Mouse (Mus musculus) lung, postnatal 0 days (tissue): Measurements from ENCODE around the gene Dynlrb1. TPM values are rescaled to one million over a fixed set of nuclear protein-coding genes. Genes with fewer than 3 reads are reported as not detected.

Experiments
- ATAC-seq: fragments of 200-750 bp; cut with Nextera tagmentation; 2 replicates; pipeline ENCODE4 v1.8.0; 2017; ENCODE audit warnings: moderate library complexity
- DNase-seq: peaks from one replicate; pipeline ENCODE4 v3.0.0-alpha.2; 2016; ENCODE audit warnings: low spot score
- H3K27ac ChIP-seq: fragments of 300-500 bp; sonication (generic); 2 replicates; pipeline ENCODE4 v1.5.1; 2014; ENCODE audit warnings: antibody characterized with exemption, mild to moderate bottlenecking, low read length, mixed read lengths
- H3K27me3 ChIP-seq: fragments of 300-500 bp; sonication (generic); replicated peaks from 2 replicates; pipeline ENCODE4 v1.6.1; 2014; ENCODE audit warnings: low read length, mixed read lengths; ENCODE audit not compliant: insufficient read depth
- H3K36me3 ChIP-seq: fragments of 300-500 bp; sonication (generic); 2 replicates; pipeline ENCODE4 v1.6.1; 2014; ENCODE audit warnings: low read length, mixed read lengths; ENCODE audit not compliant: insufficient read depth
- H3K4me1 ChIP-seq: fragments of 300-500 bp; sonication (generic); 2 replicates; pipeline ENCODE4 v1.6.1; 2014; ENCODE audit warnings: antibody characterized with exemption, low read depth, low read length, mixed read lengths; ENCODE audit not compliant: insufficient read depth
- H3K4me2 ChIP-seq: fragments of 300-500 bp; sonication (generic); replicated peaks from 2 replicates; pipeline ENCODE4 v1.6.1; 2014; ENCODE audit warnings: low read depth, mild to moderate bottlenecking, low read length, moderate library complexity, mixed read lengths
- H3K4me3 ChIP-seq: fragments of 300-500 bp; sonication (generic); 2 replicates; pipeline ENCODE4 v1.5.1; 2014; ENCODE audit warnings: low read depth, low read length
- H3K9ac ChIP-seq: fragments of 300-500 bp; sonication (generic); replicated peaks from 2 replicates; pipeline ENCODE4 v1.6.1; 2014; ENCODE audit warnings: low read depth, mild to moderate bottlenecking
- H3K9me3 ChIP-seq: fragments of 300-500 bp; sonication (generic); 2 replicates; pipeline ENCODE4 v1.6.1; 2016; ENCODE audit warnings: low read length, mixed read lengths
- CTCF ChIP-seq: IDR thresholded peaks from 2 replicates; pipeline ENCODE4 v1.5.1; 2016; ENCODE audit warnings: antibody characterized with exemption, mild to moderate bottlenecking
- EP300 ChIP-seq: IDR thresholded peaks from 2 replicates; pipeline ENCODE4 v1.6.1; 2016; ENCODE audit warnings: antibody characterized with exemption, mild to moderate bottlenecking, control low read depth
- WGBS: fragments of 180-500 bp; shearing (Covaris S2); extraction: QIAGEN DNeasy Blood & Tissue Kit; methylation state at CpG from one replicate; pipeline ENCODE4 v1.1.7; 2014; 5-methylcytosine and 5-hydroxymethylcytosine counted together
- polyA plus RNA-seq: library from polyadenylated mRNA; unstranded; fragments of >200 nt; fragmentation: Nextera tagmentation; extraction: Ambion mirVana; gene quantifications from 2 replicates; pipeline ENCODE4 v1.2.1, GENCODE M21; 2015

The Dynlrb1 gene
- 332 TPM in 2 replicates for polyA plus RNA-seq

GRCm38 (mm10) chr2:155236362-155236992 lies at the start of gene Dynlrb1:
Gene Dynlrb1, plus strand, starts transcription at chr2:155236533.
- peak within 1 kb of the TSS; percentile 88 for H3K9ac ChIP-seq
- no peaks in the 10 kb centered on the region for H3K36me3 ChIP-seq
- TF ChIP-seq EP300: no peak
- peak; percentile 57 for TF ChIP-seq CTCF
- ATAC-seq: peak; percentile 100
- no peaks in the 10 kb centered on the region for H3K27me3 ChIP-seq
- peaks cover 9% of the 10 kb centered on the region for H3K4me1 ChIP-seq
- H3K27ac ChIP-seq: peak within 1 kb of the TSS; percentile 85
- peak; percentile 97 for DNase-seq
- peak within 1 kb of the TSS; percentile 71 for H3K4me2 ChIP-seq
- H3K4me3 ChIP-seq: peak within 1 kb of the TSS; percentile 97
- under 1% methylated on average over 41 of the region's 50 CpGs for WGBS
- no peaks in the 10 kb centered on the region for H3K9me3 ChIP-seq

GRCm38 (mm10) chr2:155207419-155207818 lies 28.9 kb upstream of the Dynlrb1 start:
- H3K4me3 ChIP-seq: no peak overlapping the region
- WGBS: 77% methylated on average over 2 of the region's 2 CpGs
- no peak overlapping the region for H3K27ac ChIP-seq
- H3K27me3 ChIP-seq: no peaks in the 10 kb centered on the region
- peak; percentile 35 for DNase-seq
- no peak overlapping the region for H3K4me2 ChIP-seq
- TF ChIP-seq EP300: no peak
- peak; percentile 76 for TF ChIP-seq CTCF
- no peak for ATAC-seq
- H3K4me1 ChIP-seq: no peaks in the 10 kb centered on the region
- no peaks in the 10 kb centered on the region for H3K9me3 ChIP-seq
- H3K36me3 ChIP-seq: peaks cover 31% of the 10 kb centered on the region; the same call in 1 of the 2 replicates
- H3K9ac ChIP-seq: no peak overlapping the region

- Histone ChIP-seq H3K4me3 (no peak overlapping the region), H3K27ac (no peak overlapping the region)
- ATAC-seq: no peak
Observed at GRCm38 (mm10) chr2:155223145-155223544, 13.2 kb upstream of the Dynlrb1 start.

GRCm38 (mm10) chr2:155224721-155225120 lies 11.6 kb upstream of the Dynlrb1 start:
- Histone ChIP-seq H3K4me3 (no peak overlapping the region), H3K27ac (no peak overlapping the region), H3K9ac (no peak overlapping the region), H3K4me1 (no peaks in the 10 kb centered on the region), H3K27me3 (no peaks in the 10 kb centered on the region), H3K36me3 (peaks cover 40% of the 10 kb centered on the region), H3K9me3 (no peaks in the 10 kb centered on the region), H3K4me2 (no peak overlapping the region)
- WGBS: 92% methylated on average over 7 of the region's 7 CpGs
- ATAC-seq (no peak), DNase-seq (no peak)
- no peak for TF ChIP-seq EP300
- TF ChIP-seq CTCF: no peak

More at GRCm38 (mm10) chr2:155223145-155223544, 13.2 kb upstream of the Dynlrb1 start:
- no peaks in the 10 kb centered on the region for H3K27me3 ChIP-seq
- TF ChIP-seq EP300 (no peak), CTCF (no peak)
- no peak overlapping the region for H3K9ac ChIP-seq
- H3K4me2 ChIP-seq: no peak overlapping the region
- no peak for DNase-seq
- WGBS: 83% methylated on average over 2 of the region's 2 CpGs
- no peaks in the 10 kb centered on the region for H3K9me3 ChIP-seq
- peaks cover 43% of the 10 kb centered on the region for H3K36me3 ChIP-seq
- H3K4me1 ChIP-seq: no peaks in the 10 kb centered on the region

GRCm38 (mm10) chr2:155235746-155236361 lies 479 bp upstream of the Dynlrb1 start:
- 6% methylated on average over 13 of the region's 13 CpGs for whole genome bisulfite sequencing
- Histone ChIP-seq H3K4me3 (peak overlapping the region; percentile 97), H3K4me1 (peaks cover 9% of the 10 kb centered on the region), H3K27ac (peak overlapping the region; percentile 85), H3K4me2 (peak overlapping the region; percentile 71), H3K36me3 (no peaks in the 10 kb centered on the region), H3K9ac (peak overlapping the region; percentile 88), H3K9me3 (no peaks in the 10 kb centered on the region), H3K27me3 (no peaks in the 10 kb centered on the region)
- ATAC-seq (peak; percentile 84), DNase-seq (no peak)
- TF ChIP-seq EP300: no peak
- TF ChIP-seq CTCF: no peak

- peak overlapping the region; percentile 85 for H3K27ac ChIP-seq
- DNase-seq (peak; percentile 18), ATAC-seq (no peak)
- H3K4me1 ChIP-seq: peaks cover 9% of the 10 kb centered on the region
- no peaks in the 10 kb centered on the region for H3K27me3 ChIP-seq
- no peaks in the 10 kb centered on the region for H3K36me3 ChIP-seq
- H3K9ac ChIP-seq: peak overlapping the region; percentile 88
- peak overlapping the region; percentile 71 for H3K4me2 ChIP-seq
- TF ChIP-seq CTCF (no peak), EP300 (no peak)
- 6% methylated on average over 4 of the region's 4 CpGs for WGBS
- H3K4me3 ChIP-seq: peak overlapping the region; percentile 97
- H3K9me3 ChIP-seq: no peaks in the 10 kb centered on the region
Observed at GRCm38 (mm10) chr2:155237276-155237675, 943 bp downstream of the Dynlrb1 start.
